Mouse (Mus musculus) heart, embryonic 13.5 days (tissue): ENCODE measurements around the gene Ccdc40. TPM values are rescaled to one million over a fixed set of nuclear protein-coding genes. Genes with fewer than 3 reads are reported as not detected.
"Not testable (repeated sequence)": the region's sequence is repeated elsewhere in the genome, so short reads cannot be mapped to it uniquely, and the experiment has no call there.

ENCODE experiments used
- ATAC-seq: fragments of 200-750 bp; cut with Nextera tagmentation; 2 replicates; pipeline ENCODE4 v1.8.0; 2017; ENCODE audit warnings: moderate TSS enrichment; ENCODE audit not compliant: insufficient number of reproducible peaks, low FRiP score, low TSS enrichment; ENCODE audit errors: extremely low read depth
- H3K27ac ChIP-seq: fragments of 300-500 bp; sonication (generic); replicated peaks from 2 replicates; pipeline ENCODE4 v1.5.1; 2015; ENCODE audit warnings: moderate library complexity, mild to moderate bottlenecking, inconsistent platforms
- H3K27me3 ChIP-seq: fragments of 300-500 bp; sonication (generic); replicated peaks from 2 replicates; pipeline ENCODE4 v1.6.1; 2015; ENCODE audit warnings: mild to moderate bottlenecking, inconsistent platforms
- H3K36me3 ChIP-seq: fragments of 300-500 bp; sonication (generic); 2 replicates; pipeline ENCODE4 v1.6.1; 2015; ENCODE audit warnings: mild to moderate bottlenecking, inconsistent platforms
- H3K4me1 ChIP-seq: fragments of 300-500 bp; sonication (generic); 2 replicates; pipeline ENCODE4 v1.6.1; 2015; ENCODE audit warnings: inconsistent platforms
- H3K4me2 ChIP-seq: fragments of 300-500 bp; sonication (generic); 2 replicates; pipeline ENCODE4 v1.6.1; 2015; ENCODE audit warnings: inconsistent platforms, mild to moderate bottlenecking, moderate library complexity
- H3K4me3 ChIP-seq: fragments of 300-500 bp; sonication (generic); 2 replicates; pipeline ENCODE4 v1.5.1; 2015; ENCODE audit warnings: moderate library complexity, mild to moderate bottlenecking, inconsistent platforms
- H3K9ac ChIP-seq: fragments of 300-500 bp; sonication (generic); 2 replicates; pipeline ENCODE4 v1.6.1; 2015; ENCODE audit warnings: inconsistent platforms, mild to moderate bottlenecking, moderate library complexity
- H3K9me3 ChIP-seq: fragments of 300-500 bp; sonication (generic); 2 replicates; pipeline ENCODE4 v1.6.1; 2016; ENCODE audit warnings: inconsistent platforms
- WGBS: fragments of 180-500 bp; shearing (Covaris S2); methylation state at CpG from one replicate; pipeline ENCODE4 v1.1.7; 2015; ENCODE audit warnings: mixed read lengths; 5-methylcytosine and 5-hydroxymethylcytosine counted together
- polyA plus RNA-seq: library from polyadenylated mRNA; unstranded; fragments of >200 nt; fragmentation: Nextera tagmentation; extraction: Ambion mirVana; gene quantifications from 2 replicates; pipeline ENCODE4 v1.2.1, GENCODE M21; 2015

The Ccdc40 gene
- polyA plus RNA-seq, 1 experiment from 2014 or later, result 3.1 TPM

- ATAC-seq, result no peak
- Histone ChIP-seq H3K27me3 (no peaks in the 10 kb centered on the region), H3K27ac (no peak overlapping the region), H3K36me3 (peaks cover 10% of the 10 kb centered on the region), H3K9ac (no peak overlapping the region), H3K4me1 (peaks cover 21% of the 10 kb centered on the region), H3K4me3 (no peak overlapping the region), H3K9me3 (no peaks in the 10 kb centered on the region), H3K4me2 (no peak overlapping the region)
- WGBS, result 78% methylated on average over 7 of the region's 7 CpGs
Measured at GRCm38 (mm10) chr11:119265811-119266210, 37.4 kb downstream of the Ccdc40 start.

DNA sequence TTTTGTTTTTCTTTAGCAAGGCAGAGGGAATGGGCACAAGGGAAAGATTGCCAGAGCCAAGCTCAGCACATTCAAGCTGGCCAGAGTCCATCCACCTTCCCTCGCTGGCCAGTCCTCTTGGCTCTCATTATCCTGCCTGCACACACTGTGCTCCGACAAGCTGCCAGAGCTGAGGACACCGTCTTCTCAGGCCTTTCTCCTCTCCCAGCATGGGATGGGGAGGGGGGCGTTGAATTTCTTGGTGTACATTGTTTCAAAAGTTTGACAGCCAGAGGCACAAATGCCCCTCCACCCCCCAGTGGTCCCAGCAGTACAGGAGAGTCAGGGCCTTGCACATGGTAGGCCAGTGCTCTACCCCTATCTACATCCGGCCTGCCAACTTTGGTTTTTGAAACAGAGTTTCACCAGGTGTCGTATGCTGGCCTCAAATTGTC is 38.9 kb downstream of the Ccdc40 start:
- Histone ChIP-seq H3K4me2 (peak overlapping the region; percentile 77), H3K4me1 (peaks cover 25% of the 10 kb centered on the region), H3K27ac (no peak overlapping the region), H3K9me3 (no peaks in the 10 kb centered on the region), H3K27me3 (no peaks in the 10 kb centered on the region), H3K9ac (peak overlapping the region; percentile 85), H3K4me3 (peak overlapping the region; percentile 62; the same call in 1 of the 2 replicates), H3K36me3 (peaks cover 24% of the 10 kb centered on the region)
- ATAC-seq, result no peak
- 41% methylated on average over 6 of the region's 6 CpGs for WGBS

GRCm38 (mm10) chr11:119267768-119268556 is 39.6 kb downstream of the Ccdc40 start, which contains the start of gene Gaa:
Gene Gaa, plus strand, starts transcription at chr11:119267887.
- peak within 1 kb of the TSS; percentile 16 for H3K27ac ChIP-seq
- no peaks in the 10 kb centered on the region for H3K9me3 ChIP-seq
- peaks cover 25% of the 10 kb centered on the region for H3K4me1 ChIP-seq
- 3% methylated on average over 52 of the region's 52 CpGs for WGBS
- H3K27me3 ChIP-seq, result no peaks in the 10 kb centered on the region
- H3K36me3 ChIP-seq, result peaks cover 31% of the 10 kb centered on the region
- peak within 1 kb of the TSS; percentile 77 for H3K4me2 ChIP-seq
- H3K4me3 ChIP-seq, result peak within 1 kb of the TSS; percentile 62
- peak; percentile 78 for ATAC-seq
- peak within 1 kb of the TSS; percentile 85 for H3K9ac ChIP-seq

DNA sequence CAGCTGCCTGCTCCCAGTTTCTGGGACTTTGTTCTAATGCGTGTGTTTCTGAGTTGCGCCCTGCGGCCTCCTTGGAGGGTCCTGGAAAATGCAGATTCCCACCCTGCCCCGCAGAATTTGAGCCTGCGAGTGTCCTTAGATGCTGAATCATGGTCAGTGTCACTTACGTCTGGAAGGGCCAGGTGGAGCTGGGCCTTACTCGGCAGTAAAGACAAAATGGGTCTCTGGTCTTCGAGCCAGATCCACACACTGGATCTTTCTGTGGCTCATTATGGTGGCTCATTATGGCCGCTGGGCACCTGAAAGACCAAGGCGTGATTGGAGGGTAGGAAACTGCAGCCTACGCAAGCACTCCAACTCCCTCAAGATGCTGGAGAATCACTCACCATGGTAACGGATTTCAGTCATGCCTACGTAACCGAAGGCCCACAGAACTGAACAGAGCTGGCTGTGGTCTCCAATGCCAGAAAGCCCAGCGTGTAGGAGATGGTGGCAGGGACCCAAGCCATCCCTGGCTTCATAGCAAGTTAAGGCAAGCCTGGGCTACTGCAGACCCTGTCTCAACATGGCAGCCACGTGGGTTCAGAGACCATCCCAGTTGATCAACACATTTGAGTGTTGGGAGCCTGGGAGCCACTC is 40.3 kb downstream of the Ccdc40 start:
- Histone ChIP-seq H3K9ac (peak overlapping the region; percentile 85), H3K27ac (peak overlapping the region; percentile 16; the same call in 1 of the 2 replicates), H3K4me2 (peak overlapping the region; percentile 77), H3K9me3 (no peaks in the 10 kb centered on the region), H3K4me3 (peak overlapping the region; percentile 62), H3K4me1 (peaks cover 25% of the 10 kb centered on the region), H3K27me3 (no peaks in the 10 kb centered on the region), H3K36me3 (peaks cover 38% of the 10 kb centered on the region)
- WGBS, result 79% methylated on average over 16 of the region's 16 CpGs
- ATAC-seq, result no peak

DNA sequence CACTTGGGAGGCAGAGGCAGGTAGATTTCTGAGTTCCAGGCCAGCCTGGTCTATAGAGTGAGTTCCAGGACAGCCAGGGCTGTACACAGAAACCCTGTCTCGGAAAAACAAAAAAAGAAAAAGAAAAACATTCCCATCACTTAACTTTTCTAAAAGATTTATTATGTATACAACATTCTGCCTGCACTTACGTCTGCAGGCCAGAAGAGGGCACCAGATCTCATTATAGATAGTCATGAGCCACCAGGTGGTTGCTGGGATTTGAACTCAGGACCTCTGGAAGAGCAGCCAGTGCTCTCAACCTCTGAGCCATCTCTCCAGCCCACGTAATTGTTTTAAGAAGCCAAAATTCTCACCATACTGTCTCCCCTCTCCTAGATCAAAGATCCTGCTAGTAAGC is 44.1 kb downstream of the Ccdc40 start:
- not testable (repeated sequence) for H3K9ac ChIP-seq, H3K4me2 ChIP-seq, H3K27me3 ChIP-seq, ATAC-seq, H3K9me3 ChIP-seq, H3K27ac ChIP-seq, H3K4me3 ChIP-seq
- Histone ChIP-seq H3K4me1 (peaks cover 19% of the 10 kb centered on the region), H3K36me3 (peaks cover 69% of the 10 kb centered on the region)
- 70% methylated on average over 3 of the region's 3 CpGs for WGBS

DNA sequence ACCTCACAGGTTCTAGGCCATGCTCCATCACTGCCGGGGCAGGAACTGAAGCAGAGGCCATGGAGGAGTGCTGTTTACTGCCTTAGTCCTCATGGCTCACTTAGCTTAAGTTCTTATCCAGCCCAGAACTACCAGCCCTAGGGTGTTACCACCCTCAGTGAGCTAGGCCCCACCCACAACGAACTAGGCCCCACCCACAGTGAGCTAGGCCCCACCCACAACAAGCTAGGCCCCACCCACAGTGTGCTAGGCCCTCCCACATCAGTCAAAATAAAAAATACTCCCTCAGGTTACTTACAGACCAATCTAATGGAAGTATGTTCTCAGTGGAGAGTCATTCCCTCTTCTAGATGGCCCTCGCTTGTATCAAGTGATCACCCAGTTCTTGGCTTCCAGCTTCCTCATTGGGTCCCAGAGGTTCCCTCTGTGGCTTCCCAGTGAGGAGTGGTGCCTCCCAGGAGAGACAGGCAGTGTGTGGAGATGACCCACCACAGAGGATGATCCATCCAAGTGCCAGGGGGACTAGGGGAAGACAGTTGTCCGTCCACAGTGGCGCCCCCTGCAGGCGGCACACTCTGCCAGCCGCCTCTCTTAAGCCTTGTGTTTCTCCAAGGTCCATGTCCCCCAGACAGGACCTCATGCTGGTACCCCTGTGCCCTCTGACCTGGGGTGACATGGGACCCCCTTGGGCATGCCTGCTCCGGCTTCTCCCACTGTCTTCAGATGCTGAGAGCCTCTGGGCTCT is 45.0 kb downstream of the Ccdc40 start:
- peaks cover 78% of the 10 kb centered on the region for H3K36me3 ChIP-seq
- 85% methylated on average over 8 of the region's 8 CpGs for WGBS
- H3K4me2 ChIP-seq, result no peak overlapping the region
- peaks cover 15% of the 10 kb centered on the region for H3K4me1 ChIP-seq
- no peak for ATAC-seq
- H3K27me3 ChIP-seq, result no peaks in the 10 kb centered on the region
- no peaks in the 10 kb centered on the region for H3K9me3 ChIP-seq
- no peak overlapping the region for H3K27ac ChIP-seq
- H3K4me3 ChIP-seq, result no peak overlapping the region
- no peak overlapping the region for H3K9ac ChIP-seq

- 82% methylated on average over 15 of the region's 15 CpGs for WGBS
- no peak for ATAC-seq
- peaks cover 88% of the 10 kb centered on the region for H3K36me3 ChIP-seq
Measured at GRCm38 (mm10) chr11:119281030-119281429, 52.7 kb downstream of the Ccdc40 start.

DNA sequence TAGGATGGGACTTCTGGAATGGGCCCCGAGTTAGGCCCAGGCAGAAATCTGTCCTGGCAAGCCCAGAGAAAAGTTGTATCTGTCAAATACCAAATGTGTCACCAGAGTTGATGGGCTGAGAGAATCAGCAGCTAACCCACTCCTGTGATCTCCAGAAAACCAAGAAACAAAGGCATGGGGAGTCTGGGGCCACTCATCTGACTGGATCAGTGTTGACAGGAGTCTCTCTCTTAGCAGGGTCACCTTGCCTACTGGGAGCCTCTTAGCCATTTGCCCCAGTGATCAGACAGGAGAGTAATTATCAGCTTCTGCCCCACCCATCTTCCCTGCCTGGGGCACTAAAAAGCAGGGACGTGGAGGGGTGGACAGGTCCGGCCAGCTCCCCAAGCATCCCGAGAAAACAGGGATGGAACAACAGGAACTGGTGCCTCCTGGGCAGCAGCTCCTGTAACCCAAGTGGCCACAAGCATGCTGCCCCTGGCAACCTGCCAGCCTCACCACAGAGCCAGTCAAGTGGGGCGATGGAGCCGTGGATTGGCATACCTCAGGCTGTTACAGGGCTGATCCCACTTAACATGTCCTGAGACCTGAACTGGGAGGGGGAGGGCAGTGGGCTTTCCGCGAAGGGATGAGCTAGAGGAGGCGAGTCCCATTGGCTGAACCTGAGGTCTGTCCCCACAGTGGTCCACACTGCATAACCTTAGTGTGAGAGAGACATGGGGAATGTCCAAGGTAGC is 57.6 kb downstream of the Ccdc40 start:
- Histone ChIP-seq H3K4me1 (peaks cover 25% of the 10 kb centered on the region), H3K9ac (no peak overlapping the region; the same call in 1 of the 2 replicates), H3K27ac (peak overlapping the region; percentile 86), H3K4me3 (no peak overlapping the region), H3K4me2 (peak overlapping the region; percentile 25; the same call in 1 of the 2 replicates), H3K9me3 (no peaks in the 10 kb centered on the region), H3K27me3 (no peaks in the 10 kb centered on the region), H3K36me3 (peaks cover 91% of the 10 kb centered on the region)
- no peak; the same call in 1 of the 2 replicates for ATAC-seq
- WGBS, result 37% methylated on average over 9 of the region's 9 CpGs

More at GRCm38 (mm10) chr11:119281030-119281429, 52.7 kb downstream of the Ccdc40 start:
- no peak overlapping the region for H3K9ac ChIP-seq
- H3K27me3 ChIP-seq, result no peaks in the 10 kb centered on the region
- H3K27ac ChIP-seq, result no peak overlapping the region
- peaks cover 13% of the 10 kb centered on the region for H3K4me1 ChIP-seq
- no peaks in the 10 kb centered on the region for H3K9me3 ChIP-seq
- H3K4me3 ChIP-seq, result no peak overlapping the region
- H3K4me2 ChIP-seq, result no peak overlapping the region

GRCm38 (mm10) chr11:119287207-119287992 is 59.0 kb downstream of the Ccdc40 start:
- Histone ChIP-seq H3K4me2 (no peak overlapping the region), H3K27ac (peak overlapping the region; percentile 86), H3K27me3 (no peaks in the 10 kb centered on the region), H3K4me3 (no peak overlapping the region), H3K9ac (no peak overlapping the region), H3K36me3 (peaks cover 93% of the 10 kb centered on the region), H3K4me1 (peaks cover 25% of the 10 kb centered on the region), H3K9me3 (no peaks in the 10 kb centered on the region)
- 87% methylated on average over 20 of the region's 20 CpGs for WGBS
- no peak for ATAC-seq

GRCm38 (mm10) chr11:119292861-119293260 is 64.5 kb downstream of the Ccdc40 start:
- H3K27me3 ChIP-seq, H3K4me3 ChIP-seq, H3K4me1 ChIP-seq, H3K4me2 ChIP-seq, H3K9ac ChIP-seq, H3K9me3 ChIP-seq, H3K27ac ChIP-seq, ATAC-seq: not testable (repeated sequence)
- H3K36me3 ChIP-seq, result peaks cover 99% of the 10 kb centered on the region
- WGBS, result 92% methylated on average over 8 of the region's 8 CpGs
